Comparison of ENCODE assay signal across 8 mouse cellular contexts in genomic region chr15:30427342-30427741, GRCm38 (mm10).
DNase-seq lines count a peak whose midpoint lies in the region; ATAC-seq and TF ChIP-seq lines count a peak whose summit lies in the region.

No protein-coding gene starts in this region.

- no peak overlapping the region for H3K4me2 ChIP-seq in hindbrain, embryonic 16.5 days (ENCODE audit: low read length)
- no peak overlapping the region for H3K4me2 ChIP-seq in forebrain, embryonic 14.5 days (ENCODE audit: low read length)

- no peaks in the 10 kb centered on the region for H3K27me3 ChIP-seq in hindbrain, embryonic 10.5 days (ENCODE audit: insufficient read depth, poor library complexity, severe bottlenecking)
- no peaks in the 10 kb centered on the region for H3K27me3 ChIP-seq in hindbrain, embryonic 16.5 days (replicated peaks; ENCODE audit: control insufficient read depth, insufficient read depth, low read length)
- H3K27me3 ChIP-seq in forebrain, embryonic 14.5 days (replicated peaks; ENCODE audit: control insufficient read depth, insufficient read depth, low read length), result no peaks in the 10 kb centered on the region
- no peaks in the 10 kb centered on the region for H3K27me3 ChIP-seq in cerebellum, adult 2 months (ENCODE audit: control insufficient read depth, insufficient read depth, low read length)

- H3K9ac ChIP-seq in hindbrain, embryonic 16.5 days (ENCODE audit: low read depth, low read length), result no peak overlapping the region
- no peak overlapping the region for H3K9ac ChIP-seq in forebrain, embryonic 14.5 days (ENCODE audit: low read length)

- H3K4me1 ChIP-seq in hindbrain, embryonic 10.5 days (replicated peaks), result no peaks in the 10 kb centered on the region
- no peaks in the 10 kb centered on the region for H3K4me1 ChIP-seq in hindbrain, embryonic 16.5 days (ENCODE audit: control insufficient read depth, insufficient read depth, low read depth, low read length)
- no peaks in the 10 kb centered on the region for H3K4me1 ChIP-seq in forebrain, embryonic 14.5 days (ENCODE audit: control insufficient read depth, insufficient read depth, low read length)
- peaks cover 11% of the 10 kb centered on the region for H3K4me1 ChIP-seq in cerebellum, adult 2 months (ENCODE audit: control insufficient read depth, insufficient read depth, low read length)

- TF ChIP-seq POLR2A in cerebellum, adult 2 months (IDR thresholded peaks at IDR 0.05; ENCODE audit: borderline replicate concordance, insufficient read depth, low read length), result no peak

- peak; percentile 46 for DNase-seq in hindbrain, embryonic 10.5 days (ENCODE audit: low spot score)
- peak; percentile 56 for DNase-seq in 3T3-L1 (ENCODE audit: low read depth, low spot score)
- peak; percentile 29 for DNase-seq in Muller cell, postnatal 12 days (ENCODE audit: inconsistent ontology term)
- DNase-seq in forebrain, embryonic 14.5 days (ENCODE audit: low spot score), result peak; percentile 72
- no peak for DNase-seq in cerebellum, adult 2 months

- no peak; the same call in 1 of the 2 replicates for TF ChIP-seq CTCF in cerebellum, adult 2 months (IDR thresholded peaks at IDR 0.05; ENCODE audit: borderline replicate concordance, insufficient read depth, low read depth, low read length)

- H3K4me3 ChIP-seq in hindbrain, embryonic 10.5 days, result no peak overlapping the region
- H3K4me3 ChIP-seq in hindbrain, embryonic 16.5 days (ENCODE audit: low read length), result no peak overlapping the region
- H3K4me3 ChIP-seq in forebrain, embryonic 14.5 days (ENCODE audit: low read depth, low read length), result no peak overlapping the region
- no peak overlapping the region for H3K4me3 ChIP-seq in cerebellum, adult 2 months (replicated peaks; ENCODE audit: insufficient read depth, low read depth, low read length)

- no peak for ATAC-seq in hindbrain, embryonic 16.5 days
- ATAC-seq in forebrain, embryonic 14.5 days, result peak; percentile 72
- ATAC-seq in megakaryocyte, adult 5-6 weeks (ENCODE audit: poor library complexity, severe bottlenecking), result peak; percentile 68; the same call in 1 of the 2 replicates
- ATAC-seq in monocyte, adult 5-6 weeks (replicated peaks; ENCODE audit: insufficient number of reproducible peaks, low FRiP score, low TSS enrichment, poor library complexity, severe bottlenecking), result no peak

- no peaks in the 10 kb centered on the region for H3K36me3 ChIP-seq in hindbrain, embryonic 10.5 days
- no peaks in the 10 kb centered on the region for H3K36me3 ChIP-seq in hindbrain, embryonic 16.5 days (ENCODE audit: control insufficient read depth, insufficient read depth, low read length)
- H3K36me3 ChIP-seq in forebrain, embryonic 14.5 days (ENCODE audit: control insufficient read depth, insufficient read depth, low read length), result no peaks in the 10 kb centered on the region

- H3K9me3 ChIP-seq in hindbrain, embryonic 10.5 days, result 0 out of 2 replicates have a peak, but pooled peaks cover 2% of the 10 kb centered on the region
- H3K9me3 ChIP-seq in hindbrain, embryonic 16.5 days (ENCODE audit: control insufficient read depth, low read length), result no peaks in the 10 kb centered on the region
- no peaks in the 10 kb centered on the region for H3K9me3 ChIP-seq in forebrain, embryonic 14.5 days (replicated peaks; ENCODE audit: control insufficient read depth, low read length)

- 17% methylated on average over 2 of the region's 2 CpGs for WGBS in hindbrain, embryonic 10.5 days
- WGBS in hindbrain, embryonic 16.5 days, result 15% methylated on average over 2 of the region's 2 CpGs
- WGBS in forebrain, embryonic 14.5 days, result 7% methylated on average over 2 of the region's 2 CpGs
- WGBS in cerebellum, adult 2 months, result 46% methylated on average over 2 of the region's 2 CpGs

- H3K27ac ChIP-seq in hindbrain, embryonic 10.5 days, result no peak overlapping the region
- H3K27ac ChIP-seq in hindbrain, embryonic 16.5 days (ENCODE audit: low read depth, low read length), result no peak overlapping the region
- no peak overlapping the region for H3K27ac ChIP-seq in forebrain, embryonic 14.5 days (ENCODE audit: low read depth, low read length)
- H3K27ac ChIP-seq in cerebellum, adult 2 months (ENCODE audit: insufficient read depth, low read length), result no peak overlapping the region

Comparison
In these comparisons a context has a peak if more than half of its experiments do, and no peak if none do; other contexts are left out.
1. DNase-seq: peak in hindbrain, embryonic 10.5 days (single experiment), 3T3-L1 (single experiment), Muller cell, postnatal 12 days (single experiment) and forebrain, embryonic 14.5 days (single experiment); none in cerebellum, adult 2 months (0 of 2).
2. ATAC-seq: peak in forebrain, embryonic 14.5 days (single experiment) and megakaryocyte, adult 5-6 weeks (single experiment); none in hindbrain, embryonic 16.5 days (single experiment) and monocyte, adult 5-6 weeks (single experiment).